Mouse (Mus musculus) kidney, adult 2 months (tissue): Measurements from ENCODE around the gene Pced1a. TPM values are rescaled to one million over a fixed set of nuclear protein-coding genes. Genes with fewer than 3 reads are reported as not detected.

Experiments
- DNase-seq: peaks from one replicate; pipeline ENCODE4 v3.0.0; 2021
- H3K27ac ChIP-seq: fragments of 200-500 bp; 2 replicates; pipeline ENCODE4 v1.5.1; 2012; ENCODE audit warnings: low read depth, low read length, control low read depth, inconsistent platforms; ENCODE audit not compliant: insufficient read depth
- H3K27me3 ChIP-seq: fragments of 200-500 bp; replicated peaks from 2 replicates; pipeline ENCODE4 v1.6.1; 2012; ENCODE audit warnings: mild to moderate bottlenecking, moderate library complexity, low read length, inconsistent platforms; ENCODE audit not compliant: control insufficient read depth, insufficient read depth
- H3K36me3 ChIP-seq: fragments of 200-500 bp; 2 replicates; pipeline ENCODE4 v1.6.1; 2012; ENCODE audit warnings: mild to moderate bottlenecking, moderate library complexity, low read length, inconsistent platforms; ENCODE audit not compliant: control insufficient read depth, insufficient read depth
- H3K4me1 ChIP-seq: fragments of 200-500 bp; 2 replicates; pipeline ENCODE4 v1.6.1; 2011; ENCODE audit warnings: low read length; ENCODE audit not compliant: control insufficient read depth, insufficient read depth
- H3K4me3 ChIP-seq: fragments of 200-500 bp; 2 replicates; pipeline ENCODE4 v1.5.1; 2011; ENCODE audit warnings: mild to moderate bottlenecking, low read depth, low read length, control low read depth; ENCODE audit not compliant: insufficient read depth
- CTCF ChIP-seq: fragments of 200-500 bp; conservative IDR thresholded peaks from 2 replicates; pipeline ENCODE4 v1.5.1; 2011; ENCODE audit warnings: low read depth, mild to moderate bottlenecking, control low read depth, low read length, moderate library complexity, mixed read lengths; ENCODE audit not compliant: insufficient read depth, insufficient read length
- POLR2A ChIP-seq: fragments of 200-500 bp; IDR thresholded peaks from one replicate; pipeline ENCODE4 v1.6.1; 2011; ENCODE audit warnings: low read depth, low read length, control low read depth
- WGBS: fragments of 180-500 bp; shearing (Covaris S2); methylation state at CpG from one replicate; pipeline ENCODE4 v1.1.7; 2018; 5-methylcytosine and 5-hydroxymethylcytosine counted together
- polyA plus RNA-seq: library from polyadenylated mRNA; depleted of rRNA; stranded (reverse); fragments of >200 nt; gene quantifications from 2 replicates; pipeline ENCODE4 v1.2.3, GENCODE M21; 2012

Gene Pced1a
- polyA plus RNA-seq, 1 experiment, result 27.4 TPM

DNA sequence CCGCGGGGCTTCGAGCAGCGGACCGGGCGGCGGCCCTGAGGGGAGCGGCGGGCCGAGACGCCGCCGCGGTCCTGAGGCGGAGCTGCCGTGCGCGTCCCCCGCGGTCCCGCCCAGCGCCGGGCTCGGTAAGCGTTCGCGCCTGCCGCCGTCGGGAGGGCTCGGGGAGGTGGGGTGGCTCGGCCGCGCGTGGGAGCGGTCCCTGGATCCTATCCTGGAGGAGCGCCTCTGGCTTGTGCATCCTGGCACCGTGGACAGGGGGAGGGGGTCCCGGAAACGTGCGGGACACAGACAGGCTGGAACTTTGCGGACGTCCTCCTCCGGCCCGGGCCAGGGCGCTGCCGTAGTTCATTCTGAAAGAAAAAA lies 25.9 kb upstream of the Pced1a start:
- TF ChIP-seq POLR2A (no peak), CTCF (no peak)
- WGBS, result under 1% methylated on average over 47 of the region's 47 CpGs
- no peaks in the 10 kb centered on the region for H3K36me3 ChIP-seq
- H3K27me3 ChIP-seq, result no peaks in the 10 kb centered on the region
- peaks cover 18% of the 10 kb centered on the region for H3K4me1 ChIP-seq
- H3K4me3 ChIP-seq, result peak overlapping the region; percentile 90
- no peak for DNase-seq
- H3K27ac ChIP-seq, result peak overlapping the region; percentile 74

GRCm38 (mm10) chr2:130449794-130450433 lies 25.4 kb upstream of the Pced1a start, which contains the start of gene Ptpra:
Gene Ptpra (plus strand): TSS chr2:130450278.
- DNase-seq, result peak; percentile 94
- Histone ChIP-seq H3K4me1 (peaks cover 19% of the 10 kb centered on the region), H3K27ac (peak within 1 kb of the TSS; percentile 74), H3K27me3 (no peaks in the 10 kb centered on the region), H3K4me3 (peak within 1 kb of the TSS; percentile 90), H3K36me3 (no peaks in the 10 kb centered on the region)
- WGBS, result under 1% methylated on average over 50 of the region's 50 CpGs
- TF ChIP-seq CTCF (no peak), POLR2A (peak; percentile 83)

DNA sequence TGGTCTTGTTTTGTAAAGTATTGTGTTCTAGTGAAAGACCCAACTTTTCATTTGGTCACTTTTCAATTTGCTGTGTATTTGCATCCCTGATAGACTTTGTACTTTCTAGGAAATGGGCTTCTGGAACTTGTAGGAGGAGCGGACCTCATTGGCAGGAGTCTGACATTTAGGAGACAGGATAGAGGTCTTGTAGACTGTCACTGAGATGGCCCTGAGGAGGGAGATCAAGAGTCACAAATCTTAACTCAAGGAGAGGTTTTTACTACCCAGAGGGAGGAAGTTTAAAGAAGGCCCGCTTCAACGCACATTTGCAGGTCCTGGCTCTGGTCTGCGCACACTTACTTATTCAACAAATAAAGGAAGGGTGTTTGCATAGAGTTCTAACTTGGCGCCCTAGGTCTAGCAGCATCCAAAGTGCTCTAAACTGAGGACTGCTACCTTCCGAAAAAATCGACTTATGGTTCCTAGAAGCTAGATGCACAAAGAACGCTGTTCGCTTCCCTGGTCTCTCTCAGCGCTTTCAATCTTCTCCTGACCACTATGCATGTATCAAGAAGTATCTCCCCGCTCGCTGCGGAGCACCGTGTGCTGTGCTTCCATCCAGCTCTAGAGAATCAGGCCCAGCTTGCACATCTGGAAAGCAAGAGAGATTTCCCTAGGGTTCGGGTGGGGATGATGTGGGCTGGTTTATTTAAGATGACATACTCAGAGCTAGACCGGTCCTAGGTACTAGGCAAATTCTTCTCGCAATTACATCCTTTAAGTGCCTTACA lies 24.7 kb upstream of the Pced1a start:
- no peaks in the 10 kb centered on the region for H3K36me3 ChIP-seq
- DNase-seq, result peak; percentile 83
- peak overlapping the region; percentile 90 for H3K4me3 ChIP-seq
- WGBS, result 11% methylated on average over 17 of the region's 17 CpGs
- H3K4me1 ChIP-seq, result peaks cover 19% of the 10 kb centered on the region
- no peaks in the 10 kb centered on the region for H3K27me3 ChIP-seq
- H3K27ac ChIP-seq, result no peak overlapping the region
- TF ChIP-seq POLR2A (no peak), CTCF (no peak)

DNA sequence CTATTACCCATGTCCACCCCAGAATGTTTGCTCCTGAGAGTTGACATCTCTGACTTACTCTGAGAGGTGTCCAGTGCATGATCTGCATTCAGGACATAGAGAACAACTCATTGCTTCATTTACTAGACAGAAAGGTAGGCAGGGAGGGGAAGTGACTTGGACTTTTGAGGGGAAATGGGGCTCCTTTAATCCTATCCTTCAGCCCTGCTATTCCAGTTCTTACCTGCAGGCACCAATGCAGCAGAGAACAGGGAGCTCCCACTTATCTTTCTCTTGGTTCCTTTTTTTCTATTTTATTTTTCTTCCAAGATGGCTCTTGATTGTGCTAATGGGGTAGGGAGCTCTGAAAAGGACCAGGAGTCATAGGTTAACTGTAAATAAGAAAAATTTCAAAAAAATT lies 23.9 kb upstream of the Pced1a start:
- no peak overlapping the region for H3K27ac ChIP-seq
- H3K4me3 ChIP-seq, result no peak overlapping the region
- TF ChIP-seq CTCF (no peak), POLR2A (no peak)
- peaks cover 17% of the 10 kb centered on the region for H3K4me1 ChIP-seq
- DNase-seq, result no peak
- no peaks in the 10 kb centered on the region for H3K27me3 ChIP-seq
- no peaks in the 10 kb centered on the region for H3K36me3 ChIP-seq

DNA sequence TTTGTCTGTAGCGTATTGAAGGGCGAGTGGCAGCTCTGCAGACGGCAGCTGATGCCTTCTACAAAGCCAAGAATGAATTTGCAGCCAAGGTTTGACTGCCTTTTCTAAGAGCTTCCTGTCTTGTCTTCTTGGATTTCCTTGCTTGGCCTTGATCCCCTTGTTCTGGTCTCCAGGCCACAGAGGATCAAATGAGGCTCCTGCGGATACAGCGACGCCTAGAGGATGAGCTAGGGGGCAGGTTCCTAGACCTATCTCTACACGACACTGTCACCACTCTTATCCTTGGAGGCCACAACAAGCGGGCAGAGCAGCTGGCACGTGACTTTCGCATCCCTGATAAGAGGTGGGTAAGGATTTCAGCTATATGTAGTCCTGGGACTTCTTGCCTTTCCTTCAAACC lies 17.7 kb upstream of the Pced1a start:
- Histone ChIP-seq H3K27ac (no peak overlapping the region), H3K36me3 (no peaks in the 10 kb centered on the region), H3K27me3 (no peaks in the 10 kb centered on the region), H3K4me3 (no peak overlapping the region), H3K4me1 (0 out of 2 replicates have a peak, but pooled peaks cover 3% of the 10 kb centered on the region)
- WGBS, result 87% methylated on average over 10 of the region's 10 CpGs
- TF ChIP-seq CTCF (no peak), POLR2A (no peak)
- no peak for DNase-seq

GRCm38 (mm10) chr2:130439840-130440480 lies 15.5 kb upstream of the Pced1a start:
- TF ChIP-seq CTCF (no peak), POLR2A (no peak)
- H3K36me3 ChIP-seq, result no peaks in the 10 kb centered on the region

DNA sequence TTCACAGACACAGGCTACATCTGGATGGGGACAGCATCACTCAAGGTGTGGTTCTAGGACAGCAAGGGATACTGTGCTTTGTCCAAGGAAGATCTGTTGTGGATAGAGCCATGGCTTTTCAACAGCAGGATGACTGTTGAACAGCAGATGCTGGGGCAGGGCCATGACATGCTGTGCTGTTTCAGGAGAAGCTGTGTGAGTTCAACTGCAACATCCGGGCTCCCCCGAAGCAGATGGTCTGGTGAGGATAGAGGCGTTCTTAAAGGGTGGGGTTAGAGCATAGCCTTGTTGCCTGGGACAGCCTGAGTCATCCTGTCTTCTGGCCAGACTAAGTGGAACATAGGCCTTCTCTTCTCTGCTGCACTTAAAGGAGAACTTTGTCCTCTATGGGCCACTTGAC lies 14.4 kb upstream of the Pced1a start:
- Histone ChIP-seq H3K4me3 (no peak overlapping the region), H3K27ac (no peak overlapping the region), H3K4me1 (no peaks in the 10 kb centered on the region), H3K36me3 (no peaks in the 10 kb centered on the region), H3K27me3 (no peaks in the 10 kb centered on the region)
- TF ChIP-seq POLR2A (no peak), CTCF (no peak)
- 94% methylated on average over 3 of the region's 3 CpGs for WGBS
- no peak for DNase-seq

More at GRCm38 (mm10) chr2:130439840-130440480, 15.5 kb upstream of the Pced1a start:
- WGBS, result 94% methylated on average over 4 of the region's 4 CpGs
- no peak for DNase-seq
- Histone ChIP-seq H3K4me1 (no peaks in the 10 kb centered on the region), H3K27me3 (no peaks in the 10 kb centered on the region), H3K4me3 (no peak overlapping the region), H3K27ac (no peak overlapping the region)
